ENCODE assay signal across 29 mouse cellular contexts in genomic region chr4:103247249-103247648, GRCm38 (mm10). TPM values are rescaled to one million over a fixed set of nuclear protein-coding genes. Genes with fewer than 3 reads are reported as not detected.
DNase-seq lines count a peak whose midpoint lies in the region; TF ChIP-seq lines count a peak whose summit lies in the region.
"Had no signal": no experiment of that assay in that cellular context is flagged by ENCODE, and none has a peak within 500 bp of the region (broad histone marks: within the 10 kb centered on the region; RNA-seq: fewer than 3 reads in every experiment).

No protein-coding gene starts in this region.

- no peak for TF ChIP-seq CTCF in liver, adult 2 months (IDR thresholded peaks at IDR 0.05; ENCODE audit: low read depth, low read length)

- H3K9me3 ChIP-seq in ES-E14 (ENCODE audit: control insufficient read depth, insufficient read depth, low read depth, low read length) = no peaks in the 10 kb centered on the region
- H3K9me3 ChIP-seq: G1E had no signal

- no peak for TF ChIP-seq POLR2A in liver, adult 2 months (IDR thresholded peaks at IDR 0.05; ENCODE audit: extremely low read depth, insufficient read depth, low read length)

- H3K4me1 ChIP-seq in liver, adult 2 months (ENCODE audit: control insufficient read depth, insufficient read depth, low read length) = no peaks in the 10 kb centered on the region
- H3K4me1 ChIP-seq in ES-E14 (ENCODE audit: control insufficient read depth in 2 of 2, insufficient read depth in 2 of 2, low read length in 2 of 2, poor library complexity in 1 of 2) = peaks cover 5% of the 10 kb centered on the region in 2 experiments; a peak in 2 of 4 replicates

- no peaks in the 10 kb centered on the region for H3K79me2 ChIP-seq in liver, adult 2 months (ENCODE audit: control insufficient read depth, insufficient read depth, low read length)

- H3K9ac ChIP-seq in liver, adult 2 months (ENCODE audit: low read depth, low read length) = no peak overlapping the region
- no peak overlapping the region for H3K9ac ChIP-seq in ES-E14 (ENCODE audit: insufficient read depth, low read depth, low read length, poor library complexity, severe bottlenecking)

- WGBS in liver, adult 2 months = 92% methylated on average over 3 of the region's 3 CpGs

- peak; percentile 22 for DNase-seq in liver, adult 2 months (ENCODE audit: extremely low read depth, low read depth, low spot score)
- DNase-seq in liver (no peak), ES-E14 (ENCODE audit: low read depth, low spot score) (no peak)
- peak; percentile 74 for DNase-seq in fat pad, adult 2 months (ENCODE audit: extremely low read depth, low read depth, low spot score)
- peak; percentile 87 for DNase-seq in gonadal fat pad, adult 2 months (ENCODE audit: low read depth)
- no peak for DNase-seq in c-Kit-positive CD71-positive TER-119-positive erythroid progenitor cells, embryonic 14.5 days (ENCODE audit: low spot score)
- no peak for DNase-seq in lung, postnatal 36 days
- DNase-seq in lung, postnatal 14 days = no peak
- DNase-seq: adrenal gland, adult 2 months; adrenal gland, adult 8-10 months; adrenal gland, postnatal 10 days; adrenal gland, postnatal 14 days; adrenal gland, postnatal 25 days; adrenal gland, postnatal 36 days; B cell, adult 2 months; cerebellum, adult 11 months; cerebellum, adult 11-12 months; cerebellum, adult 18-20 months; cerebellum, adult 2 months had no signal

- H3K27me3 ChIP-seq in liver, adult 2 months (ENCODE audit: control insufficient read depth, insufficient read depth, low read length) = no peaks in the 10 kb centered on the region
- H3K27me3 ChIP-seq: CH12.LX, Patski had no signal

- in situ Hi-C loops in ES-E14 (cut with MboI; ENCODE audit: low sequenced_read_pairs in 2 of 2, unreplicated experiment in 2 of 2) = no loop called here

- no peak overlapping the region for H3K4me3 ChIP-seq in liver, adult 2 months (ENCODE audit: insufficient read depth, low read depth, low read length)
- no peak overlapping the region for H3K4me3 ChIP-seq in ES-E14 (ENCODE audit: insufficient read depth in 1 of 2, low read depth in 1 of 2, low read length in 2 of 2, poor library complexity in 1 of 2, severe bottlenecking in 1 of 2)

- H3K36me3 ChIP-seq in liver, adult 2 months (ENCODE audit: control insufficient read depth, insufficient read depth, low read length) = no peaks in the 10 kb centered on the region
- no peaks in the 10 kb centered on the region for H3K36me3 ChIP-seq in ES-E14 (ENCODE audit: control insufficient read depth, insufficient read depth, low read length, poor library complexity, severe bottlenecking)
- H3K36me3 ChIP-seq: G1E had no signal

- H3K27ac ChIP-seq in liver, adult 2 months (replicated peaks; ENCODE audit: insufficient read depth, low read depth, low read length) = no peak overlapping the region
- peak overlapping the region; percentile 33; the same call in 1 of the 2 replicates for H3K27ac ChIP-seq in ES-E14 (ENCODE audit: insufficient read depth, low read depth, low read length, poor library complexity, severe bottlenecking)

TF ChIP-seq in ES-E14, 5 proteins besides CTCF, POLR2A, EP300 and RAD21:
- no peak for TF ChIP-seq ZNF384 (IDR thresholded peaks at IDR 0.05; ENCODE audit: low read depth, low read length)
- no peak for TF ChIP-seq MAFK (IDR thresholded peaks at IDR 0.05; ENCODE audit: insufficient read depth, low read depth, low read length)
- TF ChIP-seq HCFC1 (IDR thresholded peaks at IDR 0.05; ENCODE audit: borderline replicate concordance, insufficient read depth, low read length) = no peak
- no peak for TF ChIP-seq ZC3H11A (IDR thresholded peaks at IDR 0.05; ENCODE audit: borderline replicate concordance, low read depth, low read length)
- no peak for TF ChIP-seq CHD2 (IDR thresholded peaks at IDR 0.05; ENCODE audit: low read depth, low read length)

RNA-seq across cellular contexts. Expression of gene Slc35d1, which starts 32.3 kb away (rescaled TPM):
- total RNA-seq in liver, adult 2 months (2014; rRNA removed) = 27.8 and 37.1 TPM in 2 replicates
- 29.1 TPM in 2 replicates for polyA plus RNA-seq in liver, adult 2 months (2012; rRNA removed)
- total RNA-seq in ES-E14 (2012; rRNA removed) = 13.0 TPM in 2 replicates
- polyA plus RNA-seq in gonadal fat pad, adult 2 months (2012; rRNA removed) = 3.2 and 4.0 TPM in 2 replicates

RNA-seq across cellular contexts. Expression of gene 4921539E11Rik, which starts 43.4 kb away (rescaled TPM):
- total RNA-seq in liver, adult 2 months (2014; rRNA removed) = not detected in 2 replicates
- not detected in 2 replicates for polyA plus RNA-seq in liver, adult 2 months (2012; rRNA removed)
- total RNA-seq in ES-E14 (2012; rRNA removed) = not detected in 2 replicates
- 0.09 TPM in 1 of 2 replicates, not detected in the other for polyA plus RNA-seq in gonadal fat pad, adult 2 months (2012; rRNA removed)
- total RNA-seq: adrenal gland, adult 18-20 months; adrenal gland, adult 2 months; adrenal gland, adult 8-10 months; adrenal gland, postnatal 10 days; adrenal gland, postnatal 14 days; adrenal gland, postnatal 25 days; adrenal gland, postnatal 36 days; adrenal gland, postnatal 4 days; CH12.LX; MEL had no signal
- polyA plus RNA-seq: activated CD4-positive, CD25-positive, alpha-beta regulatory T cell, adult 4 months; adrenal gland, adult 2 months; brain, embryonic 14.5 days; C2C12; CD4-positive, CD25-positive, alpha-beta regulatory T cell, adult 4 months; cerebellum, adult 2 months; G1E; Patski had no signal

Comparison
In these comparisons a context has a peak if more than half of its experiments do, and no peak if none do; other contexts are left out.
1. DNase-seq: peak in liver, adult 2 months (single experiment), fat pad, adult 2 months (single experiment) and gonadal fat pad, adult 2 months (single experiment); none in liver (single experiment), ES-E14 (single experiment), c-Kit-positive CD71-positive TER-119-positive erythroid progenitor cells, embryonic 14.5 days (single experiment), lung, postnatal 36 days (single experiment) and lung, postnatal 14 days (single experiment).